Mouse (Mus musculus) hindbrain, embryonic 16.5 days (tissue): ENCODE data around the gene Zbed3. TPM values are rescaled to one million over a fixed set of nuclear protein-coding genes. Genes with fewer than 3 reads are reported as not detected.

ENCODE experiments used
- polyA plus RNA-seq: library from polyadenylated mRNA; unstranded; fragments of >200 nt; fragmentation: Nextera tagmentation; extraction: Ambion mirVana; gene quantifications from 2 replicates; pipeline ENCODE4 v1.2.1, GENCODE M21; 2015

Zbed3 gene
- polyA plus RNA-seq, 1 experiment from 2014 or later, result 33.1 TPM

Other genes with a start within 250 kb of the Zbed3 start
- gene Pde8b, start 73.3 kb upstream of the Zbed3 start, polyA plus RNA-seq, result 7.5 and 8.9 TPM in 2 replicates
- gene Aggf1, start 51.7 kb downstream of the Zbed3 start, polyA plus RNA-seq, result 31.4 and 33.0 TPM in 2 replicates
- 8.2 and 11.7 TPM in 2 replicates for gene Crhbp, start 121.3 kb downstream of the Zbed3 start, polyA plus RNA-seq
- gene S100z, start 155.1 kb downstream of the Zbed3 start, polyA plus RNA-seq, result not detected in 2 replicates
- 0.08 and 0.09 TPM in 2 replicates for gene F2rl1, start 201.6 kb downstream of the Zbed3 start, polyA plus RNA-seq